Mouse (Mus musculus): ENCODE results near the gene Deup1. TPM values are rescaled to one million over a fixed set of nuclear protein-coding genes. Genes with fewer than 3 reads are reported as not detected.

Gene Deup1
- polyA plus RNA-seq (2012; rRNA removed) = 0.02 TPM in 1 of 2 replicates, not detected in the other

DNA sequence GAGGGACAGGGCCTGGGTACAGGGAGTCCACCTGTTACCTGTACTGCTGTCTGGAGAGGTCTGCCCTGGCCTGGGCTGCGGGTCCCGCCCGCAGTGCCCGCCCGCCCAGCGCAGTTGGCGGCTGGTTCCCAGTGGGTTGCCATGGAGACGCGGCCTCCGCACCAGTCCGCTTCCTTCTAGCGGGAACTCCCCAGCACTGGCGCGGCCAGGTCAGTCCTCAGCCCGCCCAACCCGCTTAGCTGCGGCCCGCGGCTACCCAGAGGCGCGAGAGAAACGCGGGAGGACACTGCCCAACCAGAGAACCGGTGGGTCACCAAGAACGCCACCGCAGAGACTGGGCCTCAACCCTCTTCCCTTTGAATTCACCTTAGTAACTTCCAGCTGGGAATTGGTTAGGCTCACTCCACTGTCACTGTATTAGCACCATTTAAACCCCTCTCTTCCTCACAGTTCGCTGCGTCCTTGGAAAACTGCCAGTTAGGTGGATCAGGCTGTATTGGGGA lies at the start of gene Deup1:
TSS of gene Deup1 (minus strand) at position 149 of the 503 bp plus-strand sequence.

Other genes starting within 250 kb of the Deup1 start
- 5.9 and 6.0 TPM in 2 replicates for gene Smco4, start 134.5 kb downstream of the Deup1 start, polyA plus RNA-seq (2012; rRNA removed)
- 0.72 and 0.91 TPM in 2 replicates for gene Slc36a4, start 81.8 kb upstream of the Deup1 start, polyA plus RNA-seq (2012; rRNA removed)
- gene Mtnr1b, start 246.6 kb upstream of the Deup1 start, polyA plus RNA-seq (2012; rRNA removed) = not detected in 2 replicates

Measured in liver, embryonic 14 days (tissue).